Mouse (Mus musculus) liver, postnatal 0 days (tissue): Measurements from ENCODE around the gene Med24.

Experiments
- CTCF ChIP-seq: sonication (generic); IDR thresholded peaks from 2 replicates; pipeline ENCODE4 v1.5.1; 2016; ENCODE audit warnings: antibody characterized with exemption, low read depth
- EP300 ChIP-seq: IDR thresholded peaks from 2 replicates; pipeline ENCODE4 v1.6.1; 2016; ENCODE audit warnings: antibody characterized with exemption, low read depth, mild to moderate bottlenecking

- TF ChIP-seq CTCF (no peak), EP300 (no peak)
These were observed 41.1 kb upstream of the Med24 start for GRCm38 (mm10) chr11:98770096-98770975.
